Mouse (Mus musculus) neural tube, embryonic 11.5 days (tissue): Measurements from ENCODE around the gene R3hdm2. TPM values are rescaled to one million over a fixed set of nuclear protein-coding genes. Genes with fewer than 3 reads are reported as not detected.

ENCODE experiments used
- ATAC-seq: fragments of 200-750 bp; cut with Nextera tagmentation; 2 replicates; pipeline ENCODE4 v1.8.0; 2017; ENCODE audit warnings: moderate number of reproducible peaks, mild to moderate bottlenecking, moderate TSS enrichment, moderate library complexity; ENCODE audit not compliant: insufficient read depth, low FRiP score, low TSS enrichment
- DNase-seq: peaks from one replicate; pipeline ENCODE4 v3.0.0-alpha.2; 2015; ENCODE audit warnings: low spot score
- H3K27ac ChIP-seq: fragments of 300-500 bp; sonication (generic); 2 replicates; pipeline ENCODE4 v1.5.1; 2014; ENCODE audit warnings: low read depth, mild to moderate bottlenecking, low read length
- H3K27me3 ChIP-seq: fragments of 300-500 bp; sonication (generic); 2 replicates; pipeline ENCODE4 v1.6.1; 2014; ENCODE audit warnings: mild to moderate bottlenecking, low read length, mixed read lengths; ENCODE audit not compliant: control insufficient read depth, insufficient read depth
- H3K36me3 ChIP-seq: fragments of 300-500 bp; sonication (generic); 2 replicates; pipeline ENCODE4 v1.6.1; 2014; ENCODE audit warnings: mild to moderate bottlenecking, low read length, moderate library complexity, mixed read lengths; ENCODE audit not compliant: control insufficient read depth, insufficient read depth
- H3K4me1 ChIP-seq: fragments of 300-500 bp; sonication (generic); 2 replicates; pipeline ENCODE4 v1.6.1; 2014; ENCODE audit warnings: low read length, mixed read lengths; ENCODE audit not compliant: control insufficient read depth, insufficient read depth
- H3K4me2 ChIP-seq: fragments of 300-500 bp; sonication (generic); 2 replicates; pipeline ENCODE4 v1.6.1; 2014; ENCODE audit warnings: low read depth, mild to moderate bottlenecking, moderate library complexity
- H3K4me3 ChIP-seq: fragments of 300-500 bp; sonication (generic); 2 replicates; pipeline ENCODE4 v1.5.1; 2014; ENCODE audit warnings: low read depth, low read length
- H3K9ac ChIP-seq: fragments of 300-500 bp; sonication (generic); 2 replicates; pipeline ENCODE4 v1.6.1; 2014; ENCODE audit warnings: mild to moderate bottlenecking, low read length
- H3K9me3 ChIP-seq: fragments of 300-500 bp; sonication (generic); 2 replicates; pipeline ENCODE4 v1.6.1; 2016; ENCODE audit warnings: low read length; ENCODE audit not compliant: control insufficient read depth
- WGBS: fragments of 180-500 bp; shearing (Covaris S2); extraction: QIAGEN DNeasy Blood & Tissue Kit; methylation state at CpG from one replicate; pipeline ENCODE4 v1.1.7; 2014; 5-methylcytosine and 5-hydroxymethylcytosine counted together
- polyA plus RNA-seq: library from polyadenylated mRNA; unstranded; fragments of >200 nt; fragmentation: Nextera tagmentation; extraction: Ambion mirVana; gene quantifications from 2 replicates; pipeline ENCODE4 v1.2.1, GENCODE M21; 2014

Gene R3hdm2
- polyA plus RNA-seq, 1 experiment from 2014 or later, result 27.4 TPM

- H3K27ac ChIP-seq, result no peak overlapping the region
- H3K9me3 ChIP-seq, result no peaks in the 10 kb centered on the region
- DNase-seq (no peak), ATAC-seq (no peak)
- H3K4me2 ChIP-seq, result no peak overlapping the region
- H3K36me3 ChIP-seq, result 0 out of 2 replicates have a peak, but pooled peaks cover 2% of the 10 kb centered on the region
- WGBS, result 70% methylated on average over 15 of the region's 15 CpGs
- H3K9ac ChIP-seq, result no peak overlapping the region
- no peaks in the 10 kb centered on the region for H3K4me1 ChIP-seq
- H3K27me3 ChIP-seq, result no peaks in the 10 kb centered on the region
- H3K4me3 ChIP-seq, result no peak overlapping the region
Measured at GRCm38 (mm10) chr10:127471281-127471988, 91.3 kb downstream of the R3hdm2 start.

GRCm38 (mm10) chr10:127472722-127473121 lies 92.6 kb downstream of the R3hdm2 start:
- WGBS, result 89% methylated on average over 9 of the region's 9 CpGs
- Histone ChIP-seq H3K27me3 (no peaks in the 10 kb centered on the region), H3K4me1 (no peaks in the 10 kb centered on the region), H3K27ac (no peak overlapping the region), H3K4me3 (no peak overlapping the region), H3K4me2 (no peak overlapping the region), H3K9ac (no peak overlapping the region), H3K9me3 (no peaks in the 10 kb centered on the region), H3K36me3 (0 out of 2 replicates have a peak, but pooled peaks cover 2% of the 10 kb centered on the region)
- DNase-seq, result no peak
- no peak for ATAC-seq

- H3K4me3 ChIP-seq, result no peak overlapping the region
- ATAC-seq (no peak), DNase-seq (no peak)
- H3K9me3 ChIP-seq, result no peaks in the 10 kb centered on the region
- H3K36me3 ChIP-seq, result 0 out of 2 replicates have a peak, but pooled peaks cover under 1% of the 10 kb centered on the region
- no peak overlapping the region for H3K4me2 ChIP-seq
- 94% methylated on average over 4 of the region's 4 CpGs for WGBS
- no peaks in the 10 kb centered on the region for H3K4me1 ChIP-seq
- H3K27ac ChIP-seq, result no peak overlapping the region
- no peaks in the 10 kb centered on the region for H3K27me3 ChIP-seq
- no peak overlapping the region for H3K9ac ChIP-seq
Measured at GRCm38 (mm10) chr10:127475175-127475574, 95.0 kb downstream of the R3hdm2 start.

- ATAC-seq (no peak), DNase-seq (no peak)
- H3K36me3 ChIP-seq, result no peaks in the 10 kb centered on the region
- no peaks in the 10 kb centered on the region for H3K27me3 ChIP-seq
- no peaks in the 10 kb centered on the region for H3K9me3 ChIP-seq
- no peak overlapping the region for H3K4me2 ChIP-seq
- H3K9ac ChIP-seq, result no peak overlapping the region
- H3K4me3 ChIP-seq, result no peak overlapping the region
- 88% methylated on average over 3 of the region's 3 CpGs for WGBS
- no peak overlapping the region for H3K27ac ChIP-seq
- no peaks in the 10 kb centered on the region for H3K4me1 ChIP-seq
Measured at GRCm38 (mm10) chr10:127476541-127476940, 96.4 kb downstream of the R3hdm2 start.

- ATAC-seq (no peak), DNase-seq (no peak)
- Histone ChIP-seq H3K27ac (no peak overlapping the region), H3K4me3 (no peak overlapping the region), H3K27me3 (no peaks in the 10 kb centered on the region), H3K36me3 (no peaks in the 10 kb centered on the region), H3K4me2 (no peak overlapping the region), H3K9ac (no peak overlapping the region), H3K9me3 (no peaks in the 10 kb centered on the region), H3K4me1 (no peaks in the 10 kb centered on the region)
- WGBS, result 87% methylated on average over 7 of the region's 7 CpGs
Measured at GRCm38 (mm10) chr10:127477301-127477700, 97.2 kb downstream of the R3hdm2 start.

- no peak overlapping the region for H3K9ac ChIP-seq
- 93% methylated on average over 4 of the region's 4 CpGs for WGBS
- H3K9me3 ChIP-seq, result no peaks in the 10 kb centered on the region
- H3K4me2 ChIP-seq, result no peak overlapping the region
- DNase-seq, result no peak
- no peak overlapping the region for H3K27ac ChIP-seq
- H3K4me1 ChIP-seq, result no peaks in the 10 kb centered on the region
- no peak for ATAC-seq
- no peaks in the 10 kb centered on the region for H3K27me3 ChIP-seq
- peaks cover 2% of the 10 kb centered on the region; the same call in 1 of the 2 replicates for H3K36me3 ChIP-seq
- H3K4me3 ChIP-seq, result no peak overlapping the region
Measured at GRCm38 (mm10) chr10:127479131-127479530, 99.0 kb downstream of the R3hdm2 start.

- no peak overlapping the region for H3K9ac ChIP-seq
- no peak overlapping the region for H3K27ac ChIP-seq
- no peak overlapping the region for H3K4me3 ChIP-seq
- H3K4me2 ChIP-seq, result no peak overlapping the region
- ATAC-seq (no peak), DNase-seq (no peak)
- no peaks in the 10 kb centered on the region for H3K9me3 ChIP-seq
- H3K27me3 ChIP-seq, result no peaks in the 10 kb centered on the region
- 87% methylated on average over 19 of the region's 19 CpGs for WGBS
- H3K36me3 ChIP-seq, result peaks cover 2% of the 10 kb centered on the region; the same call in 1 of the 2 replicates
- H3K4me1 ChIP-seq, result no peaks in the 10 kb centered on the region
Measured at GRCm38 (mm10) chr10:127480833-127481813, 101.0 kb downstream of the R3hdm2 start.

GRCm38 (mm10) chr10:127485235-127485634 lies 105.1 kb downstream of the R3hdm2 start:
- DNase-seq, result no peak
- H3K4me3 ChIP-seq, result no peak overlapping the region
- H3K27me3 ChIP-seq, result no peaks in the 10 kb centered on the region
- peaks cover 7% of the 10 kb centered on the region; the same call in 1 of the 2 replicates for H3K36me3 ChIP-seq
- H3K9me3 ChIP-seq, result no peaks in the 10 kb centered on the region
- no peak overlapping the region for H3K27ac ChIP-seq
- peaks cover 1% of the 10 kb centered on the region; the same call in 1 of the 2 replicates for H3K4me1 ChIP-seq
- no peak overlapping the region for H3K9ac ChIP-seq
- no peak overlapping the region for H3K4me2 ChIP-seq
- 92% methylated on average over 10 of the region's 10 CpGs for WGBS
- no peak for ATAC-seq
